Mouse (Mus musculus): ENCODE measurements around the gene Gbp8. TPM values are rescaled to one million over a fixed set of nuclear protein-coding genes. Genes with fewer than 3 reads are reported as not detected.
A peak's percentile ranks its signal among the peaks of the same experiment; 100 is the strongest.
"Not testable (repeated sequence)": the region's sequence is repeated elsewhere in the genome, so short reads cannot be mapped to it uniquely, and the experiment has no call there.

The Gbp8 gene
- total RNA-seq (2017): 8.8 and 14.4 TPM in 2 replicates

DNA sequence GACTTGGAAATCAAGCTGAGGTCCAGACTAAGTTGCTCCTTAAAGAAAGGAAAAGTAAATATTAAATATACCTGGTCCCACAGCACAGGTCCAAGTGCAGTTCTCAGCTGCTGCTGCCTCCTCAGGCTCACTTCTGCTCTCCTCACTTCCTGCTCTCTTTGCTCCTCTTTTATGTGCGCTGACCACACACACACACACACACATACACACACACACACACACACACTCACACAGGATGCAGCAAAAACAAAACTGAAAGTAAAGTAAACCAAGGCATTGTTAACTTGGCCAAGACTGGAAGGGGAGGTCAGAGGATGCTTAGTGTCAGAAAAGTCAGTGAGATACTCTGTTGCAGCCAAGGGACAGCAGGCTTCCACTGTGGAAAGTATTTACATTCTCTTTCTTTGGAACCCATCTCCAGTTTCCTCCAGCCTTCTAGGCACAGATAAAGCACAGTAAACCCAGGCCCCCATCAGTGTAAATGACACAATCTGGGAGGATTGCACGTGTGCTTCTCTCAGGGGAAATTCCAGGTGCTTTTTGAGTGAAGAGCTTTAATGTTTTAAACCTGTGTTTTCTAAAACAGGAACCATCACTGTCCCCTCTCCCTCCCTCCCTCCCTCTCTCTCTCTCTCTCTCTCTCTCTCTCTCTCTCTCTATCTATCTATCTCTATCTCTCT, at the start of gene Gbp8, which contains the start of the genes Gbp9 and Gbp4:
Gene Gbp8 (minus strand): TSS at position 132 of the 680 bp plus-strand sequence.
Gene Gbp9 (minus strand): TSS at position 131 of the 680 bp plus-strand sequence.
Gene Gbp4 (minus strand): TSS at position 178 of the 680 bp plus-strand sequence.
- ATAC-seq (ENCODE audit: extremely low read depth, insufficient number of reproducible peaks, low FRiP score, poor library complexity, severe bottlenecking): peak; percentile 83

- ATAC-seq (ENCODE audit: extremely low read depth, insufficient number of reproducible peaks, low FRiP score, poor library complexity, severe bottlenecking): no peak
Observed at GRCm38 (mm10) chr5:105181446-105181845, 42.1 kb upstream of the Gbp8 start.

DNA sequence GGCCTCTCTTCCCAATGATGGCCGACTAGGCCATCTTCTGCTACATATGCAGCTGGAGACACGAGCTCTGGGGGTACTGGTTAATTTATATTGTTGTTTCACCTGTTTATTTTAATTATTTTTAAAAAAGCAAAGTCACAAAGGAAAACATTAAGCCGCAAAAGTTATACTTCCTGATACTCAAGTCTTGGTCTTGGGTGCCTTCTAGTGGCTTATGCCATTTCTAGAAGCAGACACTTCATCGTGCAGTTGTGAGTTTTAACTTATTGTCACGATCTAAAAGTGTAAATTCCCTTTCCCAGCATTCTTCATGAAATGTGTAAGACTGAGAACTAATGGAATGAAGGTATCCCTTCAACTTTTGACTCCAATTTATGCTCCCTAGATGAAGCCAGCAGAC, 17.2 kb upstream of the Gbp8 start:
- ATAC-seq (ENCODE audit: extremely low read depth, insufficient number of reproducible peaks, low FRiP score, poor library complexity, severe bottlenecking): no peak

DNA sequence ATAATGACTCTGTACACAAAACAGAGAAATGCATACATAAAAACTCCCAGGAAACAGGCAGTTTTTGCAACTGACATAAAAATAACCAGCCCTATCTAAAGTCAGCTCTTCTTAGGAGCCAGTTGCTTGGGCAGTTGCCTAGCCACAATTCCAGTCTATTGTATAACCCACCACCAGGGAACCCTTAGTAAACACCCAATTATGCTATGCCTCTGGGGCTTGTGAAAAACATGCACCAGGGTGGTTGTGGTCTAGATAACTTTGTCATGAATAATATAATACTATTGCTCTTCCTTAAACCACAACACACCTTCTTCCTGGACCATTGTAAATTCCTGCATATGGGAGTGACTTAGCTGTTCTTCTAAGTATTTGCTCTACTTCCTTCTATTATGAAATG, 14.7 kb upstream of the Gbp8 start:
- no peak for ATAC-seq (ENCODE audit: extremely low read depth, insufficient number of reproducible peaks, low FRiP score, poor library complexity, severe bottlenecking)

- ATAC-seq (ENCODE audit: extremely low read depth, insufficient number of reproducible peaks, low FRiP score, poor library complexity, severe bottlenecking): not testable (repeated sequence)
Observed at GRCm38 (mm10) chr5:105148062-105148461, 8.7 kb upstream of the Gbp8 start.

DNA sequence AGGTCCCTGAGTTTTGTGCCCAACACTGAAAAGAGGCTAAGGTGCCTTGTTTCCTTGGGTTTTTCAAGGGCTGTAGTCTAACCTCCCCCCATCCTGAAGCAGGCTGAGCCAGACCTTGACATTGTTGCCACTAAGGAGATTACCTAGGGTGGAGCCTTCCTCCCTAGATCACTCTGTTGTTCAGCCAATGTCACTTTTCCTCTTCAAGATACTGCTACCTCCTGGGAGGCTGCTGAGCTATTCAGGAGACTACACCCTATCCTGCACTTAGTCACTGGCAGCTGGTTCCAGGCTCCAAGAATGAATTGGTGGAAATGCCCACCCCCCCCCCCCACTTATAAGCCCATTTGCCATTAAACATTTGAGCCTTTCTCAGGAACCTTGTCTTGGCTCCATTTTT, 7.1 kb upstream of the Gbp8 start:
- no peak for ATAC-seq (ENCODE audit: extremely low read depth, insufficient number of reproducible peaks, low FRiP score, poor library complexity, severe bottlenecking)

DNA sequence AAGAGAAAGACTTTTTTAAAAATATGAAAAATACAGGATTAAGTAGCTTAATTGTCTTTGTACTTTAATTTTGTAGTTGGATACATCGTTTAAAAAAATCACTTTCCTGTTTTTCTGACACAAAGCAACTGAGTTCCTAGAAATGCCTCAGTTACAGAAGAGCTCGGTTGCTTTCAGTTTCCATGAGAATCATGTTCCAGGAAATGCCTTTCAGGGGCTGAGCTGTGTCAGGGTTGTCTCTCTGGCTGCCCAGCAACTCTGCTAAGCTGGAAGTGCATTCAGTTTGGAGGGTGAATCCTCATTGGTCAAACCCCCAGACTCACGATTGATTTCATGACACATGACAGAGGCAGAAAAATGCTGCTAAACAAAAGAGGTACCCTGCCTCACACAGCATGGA, 6.4 kb upstream of the Gbp8 start:
- not testable (repeated sequence) for ATAC-seq (ENCODE audit: extremely low read depth, insufficient number of reproducible peaks, low FRiP score, poor library complexity, severe bottlenecking)

DNA sequence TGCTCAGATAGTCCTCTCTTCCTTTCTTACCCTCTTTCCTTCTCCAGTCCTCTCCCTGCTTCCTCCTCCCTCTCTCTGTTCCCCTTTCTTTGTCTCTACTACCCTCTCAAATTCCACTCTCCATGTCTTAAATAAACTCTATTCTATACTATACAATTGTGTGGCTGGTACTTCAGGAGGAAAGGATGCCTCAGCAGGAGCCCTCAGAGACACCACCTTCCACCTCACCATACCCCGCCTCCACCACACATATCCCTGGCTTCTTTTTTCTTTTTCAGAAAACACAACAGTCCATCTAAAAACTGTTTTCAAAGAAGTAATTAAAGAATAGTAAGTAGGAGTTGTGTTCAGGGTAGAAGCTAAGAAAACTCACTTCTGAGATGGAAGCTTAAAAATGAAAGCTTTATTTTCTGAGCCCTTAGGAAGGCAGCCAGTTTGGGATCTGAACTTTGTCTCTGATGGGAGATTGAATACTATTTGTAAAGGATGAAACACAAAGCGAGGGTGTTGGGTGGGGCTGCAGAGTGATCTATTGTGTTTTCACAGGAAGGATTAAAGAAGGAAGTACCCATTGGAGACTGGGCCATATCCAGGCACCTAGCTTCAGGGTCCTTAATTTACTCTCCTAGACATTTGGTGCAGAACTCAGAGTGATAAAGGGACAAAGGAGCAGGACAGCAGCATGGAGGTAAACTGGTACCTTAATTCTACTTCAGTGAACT, 910 bp upstream of the Gbp8 start:
- not testable (repeated sequence) for ATAC-seq (ENCODE audit: extremely low read depth, insufficient number of reproducible peaks, low FRiP score, poor library complexity, severe bottlenecking)

GRCm38 (mm10) chr5:105138906-105139305, 434 bp downstream of the Gbp8 start:
- ATAC-seq (ENCODE audit: extremely low read depth, insufficient number of reproducible peaks, low FRiP score, poor library complexity, severe bottlenecking): no peak

DNA sequence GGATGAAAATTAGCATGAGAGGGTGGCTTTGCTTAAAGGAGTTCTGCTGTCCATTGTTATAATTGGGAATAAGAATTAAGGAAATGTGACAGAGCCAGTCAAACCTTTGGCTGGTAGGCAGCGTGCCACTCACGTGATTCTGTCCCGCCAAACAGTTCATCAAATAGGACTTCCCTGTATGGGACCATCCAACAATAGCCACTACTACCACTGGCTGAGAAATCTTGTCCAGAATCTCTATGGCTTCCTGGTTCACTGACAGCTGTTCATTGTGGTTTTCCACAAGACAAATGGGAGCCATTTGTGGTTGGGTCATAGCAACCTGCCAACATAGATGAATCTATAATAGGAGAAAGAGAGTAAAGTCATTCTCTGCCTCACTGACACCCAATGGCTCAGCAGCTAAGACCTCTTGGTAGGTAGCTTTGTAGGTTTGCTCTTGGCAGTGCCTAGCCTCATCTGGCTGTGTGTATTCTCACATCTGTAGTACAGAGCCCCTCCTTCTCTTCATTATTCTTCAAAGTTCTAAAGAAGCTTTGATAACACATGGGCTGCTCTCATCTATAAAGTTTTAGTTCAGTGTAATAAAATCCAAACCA, 2.5 kb downstream of the Gbp8 start:
- ATAC-seq (ENCODE audit: extremely low read depth, insufficient number of reproducible peaks, low FRiP score, poor library complexity, severe bottlenecking): not testable (repeated sequence)

GRCm38 (mm10) chr5:105121731-105122130, 17.6 kb downstream of the Gbp8 start:
- ATAC-seq (ENCODE audit: extremely low read depth, insufficient number of reproducible peaks, low FRiP score, poor library complexity, severe bottlenecking): not testable (repeated sequence)

DNA sequence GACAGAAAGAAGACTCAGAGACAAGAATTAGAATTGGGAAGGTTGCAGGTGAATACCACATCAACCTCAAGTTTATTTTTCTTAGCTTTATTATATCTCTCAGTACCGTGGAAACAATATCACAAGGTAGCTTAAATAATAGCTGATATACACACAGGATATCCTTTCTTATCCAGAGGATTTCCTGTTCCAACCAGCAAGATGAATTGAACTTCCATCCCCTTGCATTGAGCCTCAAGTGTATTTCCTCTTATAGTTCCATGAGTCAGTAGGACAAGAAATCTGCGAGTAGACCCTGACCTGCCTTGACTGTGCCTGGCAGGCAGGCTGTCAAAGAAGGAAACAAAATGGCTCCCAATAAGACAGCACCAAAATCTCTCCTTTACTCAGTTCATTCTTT, 23.6 kb downstream of the Gbp8 start:
- no peak for ATAC-seq (ENCODE audit: extremely low read depth, insufficient number of reproducible peaks, low FRiP score, poor library complexity, severe bottlenecking)

- peak; percentile 72 for ATAC-seq (ENCODE audit: extremely low read depth, insufficient number of reproducible peaks, low FRiP score, poor library complexity, severe bottlenecking)
Observed at GRCm38 (mm10) chr5:105114696-105115095, 24.6 kb downstream of the Gbp8 start.

DNA sequence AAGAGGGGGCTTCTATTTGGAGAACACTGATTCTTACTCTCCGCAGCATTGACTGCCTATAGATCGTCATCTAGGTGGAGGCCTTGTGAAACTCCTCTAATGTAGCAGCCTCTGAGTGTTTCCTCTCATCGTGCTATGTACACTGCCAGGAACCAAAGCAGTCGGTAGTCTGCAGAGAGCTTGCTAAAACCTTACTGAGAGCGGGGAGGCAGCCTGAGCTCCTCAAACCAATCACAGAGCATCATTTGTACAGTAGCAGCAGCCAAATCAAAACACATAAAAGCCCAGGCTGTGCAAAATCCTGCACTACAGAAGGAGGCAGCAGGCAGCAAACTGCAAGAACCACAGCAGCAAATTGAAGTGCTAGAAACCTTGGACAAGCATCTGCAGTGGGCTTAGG, 25.7 kb downstream of the Gbp8 start:
- no peak for ATAC-seq (ENCODE audit: extremely low read depth, insufficient number of reproducible peaks, low FRiP score, poor library complexity, severe bottlenecking)

DNA sequence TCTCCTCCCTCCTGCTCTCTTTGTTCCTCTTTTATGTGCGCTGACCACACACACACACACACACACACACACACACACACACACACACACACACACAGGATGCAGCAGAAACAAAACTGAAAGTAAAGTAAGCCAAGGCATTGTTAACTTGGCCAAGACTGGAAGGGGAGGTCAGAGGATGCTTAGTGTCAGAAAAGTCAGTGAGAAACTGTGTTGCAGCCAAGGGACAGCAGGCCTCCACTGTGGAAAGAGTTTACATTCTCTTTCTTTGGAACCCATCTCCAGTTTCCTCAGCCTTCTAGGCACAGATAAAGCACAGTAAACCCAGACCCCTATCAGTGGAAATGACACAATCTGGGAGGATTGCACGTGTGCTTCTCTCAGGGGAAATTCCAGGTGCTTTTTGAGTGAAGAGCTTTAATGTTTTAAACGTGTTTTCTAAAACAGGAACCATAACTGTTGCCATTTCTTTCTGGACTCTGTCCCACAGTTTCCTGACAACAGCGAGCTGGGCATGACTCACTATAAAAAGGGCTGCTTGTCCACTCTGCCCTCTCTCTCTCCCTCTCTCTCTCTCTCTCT, 29.0 kb downstream of the Gbp8 start:
- ATAC-seq (ENCODE audit: extremely low read depth, insufficient number of reproducible peaks, low FRiP score, poor library complexity, severe bottlenecking): peak; percentile 83

DNA sequence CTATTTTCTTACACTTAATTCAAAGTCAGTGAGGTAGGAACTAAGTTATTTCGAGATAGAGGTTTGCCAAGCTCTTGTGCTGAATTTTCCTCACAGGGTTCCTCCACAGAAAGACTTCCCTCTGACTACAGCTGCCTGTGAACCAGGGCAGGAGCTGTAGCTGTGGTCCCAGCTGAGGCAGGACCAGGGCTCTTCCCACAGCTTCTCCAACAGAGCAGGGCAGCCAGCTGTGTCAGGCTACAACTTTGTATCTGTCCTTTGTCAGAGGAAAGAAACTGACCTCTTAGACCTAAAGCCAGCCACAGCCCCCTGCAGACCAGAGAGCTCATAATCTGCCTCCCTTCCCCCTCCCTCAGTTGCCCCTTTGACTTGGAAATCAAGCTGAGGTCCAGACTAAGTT, 29.6 kb downstream of the Gbp8 start:
- ATAC-seq (ENCODE audit: extremely low read depth, insufficient number of reproducible peaks, low FRiP score, poor library complexity, severe bottlenecking): not testable (repeated sequence)

- not testable (repeated sequence) for ATAC-seq (ENCODE audit: extremely low read depth, insufficient number of reproducible peaks, low FRiP score, poor library complexity, severe bottlenecking)
Observed at GRCm38 (mm10) chr5:105105689-105106088, 33.7 kb downstream of the Gbp8 start.

GRCm38 (mm10) chr5:105081900-105082299, 57.4 kb downstream of the Gbp8 start:
- no peak for ATAC-seq (ENCODE audit: extremely low read depth, insufficient number of reproducible peaks, low FRiP score, poor library complexity, severe bottlenecking)

GRCm38 (mm10) chr5:105068356-105068755, 71.0 kb downstream of the Gbp8 start:
- not testable (repeated sequence) for ATAC-seq (ENCODE audit: extremely low read depth, insufficient number of reproducible peaks, low FRiP score, poor library complexity, severe bottlenecking)
